Mouse (Mus musculus) lung, postnatal 0 days (tissue): ENCODE results near the gene Batf2.

Source experiments
- CTCF ChIP-seq: IDR thresholded peaks from 2 replicates; pipeline ENCODE4 v1.5.1; 2016; ENCODE audit warnings: antibody characterized with exemption, mild to moderate bottlenecking
- EP300 ChIP-seq: IDR thresholded peaks from 2 replicates; pipeline ENCODE4 v1.6.1; 2016; ENCODE audit warnings: antibody characterized with exemption, mild to moderate bottlenecking, control low read depth

GRCm38 (mm10) chr19:6163872-6164547 lies 23.2 kb downstream of the Batf2 start:
- TF ChIP-seq CTCF (0 out of 2 replicates have a peak, but pooled peaks have one; percentile 7), EP300 (no peak)
